Mouse (Mus musculus) limb, embryonic 15.5 days (tissue): ENCODE data around the gene Chid1. TPM values are rescaled to one million over a fixed set of nuclear protein-coding genes. Genes with fewer than 3 reads are reported as not detected.
A peak's percentile ranks its signal among the peaks of the same experiment; 100 is the strongest.

ENCODE experiments used
- ATAC-seq: fragments of 200-750 bp; cut with Nextera tagmentation; 2 replicates; pipeline ENCODE4 v1.8.0; 2017; ENCODE audit warnings: low read depth, moderate TSS enrichment; ENCODE audit not compliant: insufficient number of reproducible peaks, low FRiP score, low TSS enrichment
- H3K27ac ChIP-seq: fragments of 300-500 bp; sonication (generic); 2 replicates; pipeline ENCODE4 v1.5.1; 2015; ENCODE audit warnings: moderate library complexity, mild to moderate bottlenecking, inconsistent platforms
- H3K27me3 ChIP-seq: fragments of 300-500 bp; sonication (generic); 2 replicates; pipeline ENCODE4 v1.6.1; 2015; ENCODE audit warnings: inconsistent platforms
- H3K36me3 ChIP-seq: fragments of 300-500 bp; sonication (generic); 2 replicates; pipeline ENCODE4 v1.6.1; 2015; ENCODE audit warnings: inconsistent platforms
- H3K4me1 ChIP-seq: fragments of 300-500 bp; sonication (generic); 2 replicates; pipeline ENCODE4 v1.6.1; 2015; ENCODE audit warnings: inconsistent platforms
- H3K4me2 ChIP-seq: fragments of 300-500 bp; sonication (generic); 2 replicates; pipeline ENCODE4 v1.6.1; 2015; ENCODE audit warnings: mild to moderate bottlenecking, inconsistent platforms
- H3K4me3 ChIP-seq: fragments of 300-500 bp; sonication (generic); 2 replicates; pipeline ENCODE4 v1.5.1; 2015; ENCODE audit warnings: mild to moderate bottlenecking, inconsistent platforms
- H3K9ac ChIP-seq: fragments of 300-500 bp; sonication (generic); 2 replicates; pipeline ENCODE4 v1.6.1; 2015; ENCODE audit warnings: inconsistent platforms
- H3K9me3 ChIP-seq: fragments of 300-500 bp; sonication (generic); 2 replicates; pipeline ENCODE4 v1.6.1; 2016; ENCODE audit warnings: inconsistent platforms
- WGBS: fragments of 180-500 bp; shearing (Covaris S2); methylation state at CpG from one replicate; pipeline ENCODE4 v1.1.7; 2015; 5-methylcytosine and 5-hydroxymethylcytosine counted together
- polyA plus RNA-seq: library from polyadenylated mRNA; unstranded; fragments of >200 nt; fragmentation: Nextera tagmentation; extraction: Ambion mirVana; gene quantifications from 2 replicates; pipeline ENCODE4 v1.2.1, GENCODE M21; 2015

The Chid1 gene
- polyA plus RNA-seq, 1 experiment from 2014 or later, result 44.0 TPM

- Histone ChIP-seq H3K9ac (no peak overlapping the region), H3K36me3 (peaks cover 45% of the 10 kb centered on the region)
- no peak for ATAC-seq
These were observed 15.4 kb downstream of the Chid1 start for GRCm38 (mm10) chr7:141524271-141524670.

GRCm38 (mm10) chr7:141523007-141523406 lies 16.6 kb downstream of the Chid1 start:
- Histone ChIP-seq H3K27me3 (no peaks in the 10 kb centered on the region), H3K36me3 (peaks cover 35% of the 10 kb centered on the region), H3K27ac (no peak overlapping the region), H3K4me1 (no peaks in the 10 kb centered on the region), H3K4me2 (no peak overlapping the region), H3K9me3 (no peaks in the 10 kb centered on the region), H3K9ac (no peak overlapping the region), H3K4me3 (no peak overlapping the region)
- WGBS, result 41% methylated on average over 4 of the region's 4 CpGs
- no peak for ATAC-seq

More at GRCm38 (mm10) chr7:141524271-141524670, 15.4 kb downstream of the Chid1 start:
- Histone ChIP-seq H3K4me2 (no peak overlapping the region), H3K4me1 (no peaks in the 10 kb centered on the region), H3K4me3 (no peak overlapping the region), H3K27ac (no peak overlapping the region), H3K27me3 (no peaks in the 10 kb centered on the region), H3K9me3 (no peaks in the 10 kb centered on the region)
- WGBS, result 77% methylated on average over 4 of the region's 4 CpGs

- Histone ChIP-seq H3K27me3 (no peaks in the 10 kb centered on the region), H3K4me2 (no peak overlapping the region), H3K4me1 (no peaks in the 10 kb centered on the region), H3K27ac (no peak overlapping the region), H3K36me3 (peaks cover 29% of the 10 kb centered on the region), H3K9me3 (no peaks in the 10 kb centered on the region), H3K4me3 (no peak overlapping the region), H3K9ac (no peak overlapping the region)
- no peak for ATAC-seq
- WGBS, result 80% methylated on average over 1 of the region's 1 CpGs
These were observed 19.9 kb downstream of the Chid1 start for GRCm38 (mm10) chr7:141519795-141520194.

GRCm38 (mm10) chr7:141518926-141519325 lies 20.7 kb downstream of the Chid1 start:
- H3K27ac ChIP-seq, result no peak overlapping the region
- no peaks in the 10 kb centered on the region for H3K4me1 ChIP-seq
- ATAC-seq, result no peak
- no peak overlapping the region for H3K4me3 ChIP-seq
- H3K27me3 ChIP-seq, result no peaks in the 10 kb centered on the region
- no peak overlapping the region for H3K4me2 ChIP-seq
- 61% methylated on average over 3 of the region's 3 CpGs for WGBS
- no peaks in the 10 kb centered on the region for H3K9me3 ChIP-seq
- H3K36me3 ChIP-seq, result peaks cover 31% of the 10 kb centered on the region
- no peak overlapping the region for H3K9ac ChIP-seq

- H3K27ac ChIP-seq, result no peak overlapping the region
- no peak overlapping the region for H3K4me2 ChIP-seq
- peaks cover 37% of the 10 kb centered on the region for H3K36me3 ChIP-seq
- no peak overlapping the region for H3K4me3 ChIP-seq
- H3K9ac ChIP-seq, result no peak overlapping the region
- ATAC-seq, result no peak
- H3K27me3 ChIP-seq, result no peaks in the 10 kb centered on the region
- H3K4me1 ChIP-seq, result no peaks in the 10 kb centered on the region
- no peaks in the 10 kb centered on the region for H3K9me3 ChIP-seq
- 78% methylated on average over 5 of the region's 5 CpGs for WGBS
These were observed 21.4 kb downstream of the Chid1 start for GRCm38 (mm10) chr7:141518296-141518695.

- WGBS, result 89% methylated on average over 4 of the region's 4 CpGs
- H3K36me3 ChIP-seq, result peaks cover 38% of the 10 kb centered on the region
- no peak for ATAC-seq
- no peaks in the 10 kb centered on the region for H3K27me3 ChIP-seq
- H3K27ac ChIP-seq, result no peak overlapping the region
- H3K4me1 ChIP-seq, result no peaks in the 10 kb centered on the region
- no peak overlapping the region for H3K4me2 ChIP-seq
- H3K4me3 ChIP-seq, result no peak overlapping the region
- no peak overlapping the region for H3K9ac ChIP-seq
- H3K9me3 ChIP-seq, result no peaks in the 10 kb centered on the region
These were observed 22.0 kb downstream of the Chid1 start for GRCm38 (mm10) chr7:141517638-141518037.

- Histone ChIP-seq H3K27ac (0 out of 2 replicates have a peak overlapping the region, but pooled peaks have one; percentile 3), H3K4me2 (no peak overlapping the region), H3K4me1 (no peaks in the 10 kb centered on the region), H3K9me3 (no peaks in the 10 kb centered on the region), H3K27me3 (no peaks in the 10 kb centered on the region), H3K36me3 (peaks cover 29% of the 10 kb centered on the region), H3K9ac (no peak overlapping the region), H3K4me3 (no peak overlapping the region)
- ATAC-seq, result no peak
- WGBS, result 68% methylated on average over 8 of the region's 8 CpGs
These were observed 28.9 kb downstream of the Chid1 start for GRCm38 (mm10) chr7:141510681-141511191.

GRCm38 (mm10) chr7:141510196-141510595 lies 29.5 kb downstream of the Chid1 start:
- 0 out of 2 replicates have a peak overlapping the region, but pooled peaks have one; percentile 3 for H3K27ac ChIP-seq
- H3K4me2 ChIP-seq, result no peak overlapping the region
- no peak overlapping the region for H3K4me3 ChIP-seq
- no peak overlapping the region for H3K9ac ChIP-seq
- H3K9me3 ChIP-seq, result no peaks in the 10 kb centered on the region
- H3K4me1 ChIP-seq, result no peaks in the 10 kb centered on the region
- no peak for ATAC-seq
- no peaks in the 10 kb centered on the region for H3K27me3 ChIP-seq
- peaks cover 26% of the 10 kb centered on the region for H3K36me3 ChIP-seq
- 88% methylated on average over 5 of the region's 5 CpGs for WGBS

- no peak overlapping the region for H3K9ac ChIP-seq
- no peaks in the 10 kb centered on the region for H3K4me1 ChIP-seq
- no peaks in the 10 kb centered on the region for H3K27me3 ChIP-seq
- H3K4me3 ChIP-seq, result no peak overlapping the region
- peaks cover 13% of the 10 kb centered on the region for H3K36me3 ChIP-seq
- H3K9me3 ChIP-seq, result no peaks in the 10 kb centered on the region
- 0 out of 2 replicates have a peak overlapping the region, but pooled peaks have one; percentile 4 for H3K27ac ChIP-seq
- no peak overlapping the region for H3K4me2 ChIP-seq
- ATAC-seq, result no peak
These were observed 31.5 kb downstream of the Chid1 start for GRCm38 (mm10) chr7:141508160-141508559.

GRCm38 (mm10) chr7:141506278-141506677 lies 33.4 kb downstream of the Chid1 start:
- H3K4me1 ChIP-seq, result no peaks in the 10 kb centered on the region
- H3K4me3 ChIP-seq, result no peak overlapping the region
- no peaks in the 10 kb centered on the region for H3K27me3 ChIP-seq
- 72% methylated on average over 2 of the region's 2 CpGs for WGBS
- no peaks in the 10 kb centered on the region for H3K9me3 ChIP-seq
- no peak overlapping the region for H3K9ac ChIP-seq
- no peak for ATAC-seq
- H3K27ac ChIP-seq, result no peak overlapping the region; the same call in 1 of the 2 replicates
- H3K4me2 ChIP-seq, result no peak overlapping the region
- peaks cover 18% of the 10 kb centered on the region for H3K36me3 ChIP-seq

- H3K9me3 ChIP-seq, result no peaks in the 10 kb centered on the region
- no peaks in the 10 kb centered on the region for H3K27me3 ChIP-seq
- no peak overlapping the region for H3K4me2 ChIP-seq
- no peak overlapping the region for H3K4me3 ChIP-seq
- ATAC-seq, result no peak
- H3K4me1 ChIP-seq, result no peaks in the 10 kb centered on the region
- no peak overlapping the region for H3K27ac ChIP-seq
- 94% methylated on average over 5 of the region's 5 CpGs for WGBS
- peaks cover 24% of the 10 kb centered on the region; the same call in 1 of the 2 replicates for H3K36me3 ChIP-seq
- H3K9ac ChIP-seq, result no peak overlapping the region
These were observed 37.1 kb downstream of the Chid1 start for GRCm38 (mm10) chr7:141502556-141502905.

GRCm38 (mm10) chr7:141501820-141502555 lies 37.7 kb downstream of the Chid1 start:
- no peak for ATAC-seq
- no peak overlapping the region for H3K27ac ChIP-seq
- no peaks in the 10 kb centered on the region for H3K4me1 ChIP-seq
- H3K9me3 ChIP-seq, result no peaks in the 10 kb centered on the region
- 85% methylated on average over 7 of the region's 7 CpGs for whole genome bisulfite sequencing
- no peaks in the 10 kb centered on the region for H3K27me3 ChIP-seq
- no peak overlapping the region for H3K9ac ChIP-seq
- peaks cover 24% of the 10 kb centered on the region; the same call in 1 of the 2 replicates for H3K36me3 ChIP-seq
- no peak overlapping the region for H3K4me2 ChIP-seq
- H3K4me3 ChIP-seq, result no peak overlapping the region
